Mouse (Mus musculus) brain, embryonic 14.5 days (tissue): ENCODE data around the gene Rps4x.

ENCODE experiments used
- CTCF ChIP-seq: fragments of 200-500 bp; IDR thresholded peaks from 2 replicates; pipeline ENCODE4 v1.5.1; 2012; ENCODE audit warnings: inconsistent platforms, mild to moderate bottlenecking, moderate library complexity, borderline replicate concordance; ENCODE audit not compliant: insufficient read depth, insufficient read length; ENCODE audit errors: extremely low read depth
- POLR2A ChIP-seq: fragments of 200-500 bp; IDR thresholded peaks from 2 replicates; pipeline ENCODE4 v1.6.1; 2012; ENCODE audit warnings: mild to moderate bottlenecking, inconsistent platforms, borderline replicate concordance; ENCODE audit not compliant: poor library complexity, insufficient read depth, insufficient read length, severe bottlenecking; ENCODE audit errors: extremely low read depth

DNA sequence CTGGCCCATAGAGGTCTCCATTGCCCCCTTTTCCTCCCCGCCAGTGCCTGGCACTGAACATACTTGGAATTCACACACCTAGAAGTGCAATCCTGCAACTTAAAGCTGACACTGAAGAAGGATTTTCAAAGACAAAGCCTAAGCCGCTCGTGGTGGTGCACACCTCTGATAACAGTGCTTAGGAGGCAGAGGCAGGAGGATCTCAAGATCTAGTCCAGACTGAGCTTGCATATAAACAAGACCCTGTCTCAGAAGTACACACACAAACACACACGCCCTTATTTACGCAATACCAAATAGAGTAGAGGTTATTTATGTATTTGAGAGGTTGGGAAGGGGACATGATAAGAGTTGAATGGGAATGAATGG, 31.8 kb downstream of the Rps4x start:
- TF ChIP-seq POLR2A: no peak
- no peak for TF ChIP-seq CTCF
